Mouse (Mus musculus) CH12.LX (cell line): Measurements from ENCODE around the gene Ldah. TPM values are rescaled to one million over a fixed set of nuclear protein-coding genes. Genes with fewer than 3 reads are reported as not detected.
A peak's percentile ranks its signal among the peaks of the same experiment; 100 is the strongest.

Experiments
- DNase-seq: peaks from one replicate; pipeline ENCODE4 v3.0.0-alpha.2; 2013; ENCODE audit errors: extremely low read depth
- H3K27ac ChIP-seq: 2 replicates; pipeline ENCODE4 v1.5.1; 2012; ENCODE audit warnings: low read depth, mild to moderate bottlenecking, control low read depth, moderate library complexity; ENCODE audit not compliant: insufficient read depth
- H3K27me3 ChIP-seq: replicated peaks from 2 replicates; pipeline ENCODE3; 2012; ENCODE audit warnings: inconsistent platforms
- H3K36me3 ChIP-seq, 2 experiments: replicated peaks in 1 of 2; 2 replicates each; pipeline versions ENCODE3 to v1.6.1; 2012; ENCODE audit warnings: inconsistent platforms in 1 of 2, low read length in 1 of 2, mild to moderate bottlenecking in 1 of 2, mixed read lengths in 1 of 2, moderate library complexity in 1 of 2; ENCODE audit not compliant: control insufficient read depth in 1 of 2, insufficient read depth in 1 of 2
- H3K4me1 ChIP-seq, 2 experiments: 2 replicates each; pipeline ENCODE4 v1.6.1; 2012; ENCODE audit warnings: inconsistent platforms in 1 of 2, moderate library complexity in 1 of 2; ENCODE audit not compliant: insufficient read depth in 2 of 2, control insufficient read depth in 1 of 2
- H3K4me2 ChIP-seq: 2 replicates; pipeline ENCODE4 v1.6.1; 2012; ENCODE audit warnings: low read depth, mild to moderate bottlenecking, control low read depth; ENCODE audit not compliant: poor library complexity, insufficient read depth, severe bottlenecking
- H3K4me3 ChIP-seq, 3 experiments: fragments of 150-350 bp in 1 of 3; sonication (generic) in 1 of 3; replicated peaks in 1 of 3; 2 replicates each; pipeline versions ENCODE3 to v1.5.1; 2011 to 2012; ENCODE audit warnings: low read depth in 2 of 3, low read length in 2 of 3, mild to moderate bottlenecking in 2 of 3, moderate library complexity in 2 of 3, control low read depth in 1 of 3, improper control_type of control experiment in 1 of 3, inconsistent platforms in 1 of 3, mixed read lengths in 1 of 3; ENCODE audit not compliant: poor library complexity in 1 of 3
- H3K79me2 ChIP-seq: replicated peaks from 2 replicates; pipeline ENCODE4 v1.6.1; 2012; ENCODE audit warnings: mild to moderate bottlenecking, moderate library complexity; ENCODE audit not compliant: control insufficient read depth, poor library complexity, insufficient read depth, severe bottlenecking; ENCODE audit errors: extremely low read depth
- H3K9ac ChIP-seq: 2 replicates; pipeline ENCODE4 v1.6.1; 2012; ENCODE audit warnings: low read depth, mild to moderate bottlenecking, control low read depth, moderate library complexity; ENCODE audit not compliant: insufficient read depth
- H3K9me3 ChIP-seq: replicated peaks from 2 replicates; pipeline ENCODE3; 2012; ENCODE audit warnings: low read length, inconsistent platforms, mixed read lengths
- CTCF ChIP-seq, 2 experiments: IDR thresholded peaks in 1 of 2; conservative IDR thresholded peaks in 1 of 2; 2 replicates each; pipeline ENCODE4 v1.5.1; 2011 to 2012; ENCODE audit warnings: low read depth in 2 of 2, low read length in 2 of 2, improper control_type of control experiment in 1 of 2, inconsistent platforms in 1 of 2, mild to moderate bottlenecking in 1 of 2, moderate library complexity in 1 of 2
- E2F4 ChIP-seq: IDR thresholded peaks from 2 replicates; pipeline ENCODE4 v1.6.1; 2011; ENCODE audit warnings: low read depth, low read length, improper control_type of control experiment; ENCODE audit not compliant: insufficient replicate concordance
- IRF4 ChIP-seq: IDR thresholded peaks from 2 replicates; pipeline ENCODE4 v1.6.1; 2014; ENCODE audit warnings: low read depth, mild to moderate bottlenecking, inconsistent platforms, low read length, improper control_type of control experiment
- MYC ChIP-seq: IDR thresholded peaks from 2 replicates; pipeline ENCODE4 v1.6.1; 2011; ENCODE audit warnings: low read depth, mild to moderate bottlenecking, improper control_type of control experiment, low read length
- RAD21 ChIP-seq: IDR thresholded peaks from 2 replicates; pipeline ENCODE4 v1.6.1; 2011; ENCODE audit warnings: low read depth, mild to moderate bottlenecking, low read length, improper control_type of control experiment, moderate library complexity
- SMC3 ChIP-seq: IDR thresholded peaks from 2 replicates; pipeline ENCODE4 v1.6.1; 2011; ENCODE audit warnings: low read depth, low read length, improper control_type of control experiment
- USF1 ChIP-seq: IDR thresholded peaks from 2 replicates; pipeline ENCODE4 v1.6.1; 2014; ENCODE audit warnings: low read depth, mild to moderate bottlenecking, inconsistent platforms, low read length, improper control_type of control experiment
- ZC3H11A ChIP-seq: IDR thresholded peaks from 2 replicates; pipeline ENCODE4 v1.6.1; 2012; ENCODE audit warnings: low read depth, mild to moderate bottlenecking, inconsistent platforms, low read length, improper control_type of control experiment
- dilution Hi-C: fragments of 300-500 bp; cut with MboI; formaldehyde crosslinking; loops from 2 replicates; pipeline ENCODE4 v1.14.3; 2020; ENCODE audit warnings: low sequenced_read_pairs; ENCODE audit not compliant: extremely low pct_unique_long_range_greater_than_20kb, extremely low pct_ligation_motif_present
- in situ Hi-C: fragments of 300-500 bp; cut with MboI; formaldehyde crosslinking; loops from 3 replicates; pipeline ENCODE4 v1.14.3; 2019; ENCODE audit warnings: low sequenced_read_pairs, low pct_ligation_motif_present, low pct_unique_long_range_greater_than_20kb, mixed read lengths
- polyA plus RNA-seq: library from polyadenylated mRNA; unstranded; fragments of >175 nt; gene quantifications from 2 replicates; pipeline ENCODE4 v1.2.1, GENCODE M21; 2012; ENCODE audit warnings: low read depth; ENCODE audit not compliant: insufficient read length
- total RNA-seq, 2 experiments: library from RNA; depleted of rRNA; stranded (reverse); fragments of 300-350 nt in 1 of 2; fragments of >200 nt in 1 of 2; gene quantifications; 2 replicates each; pipeline ENCODE4 v1.2.3; 2012 to 2014

Gene Ldah
- total and polyA plus RNA-seq, 3 experiments: 18.2 to 41.5 (median 34.5) TPM

GRCm38 (mm10) chr12:8313773-8314172 lies 105.9 kb downstream of the Ldah start:
- dilution Hi-C loops (no loop called here), in situ Hi-C loops (loop anchor here (25.0 kb wide), 1 partner anchor 699 kb away; no protein-coding TSS in a partner anchor)
- H3K4me1 ChIP-seq: peaks cover 11 to 19% of the 10 kb centered on the region in 2 experiments
- TF ChIP-seq CTCF (conservative IDR thresholded peaks at IDR 0.05 in 1 of 2, IDR thresholded peaks at IDR 0.05 in 1 of 2; ENCODE audit: low read depth in 2 of 2, low read length in 2 of 2): no peak
- peaks cover 9% of the 10 kb centered on the region for H3K27me3 ChIP-seq
- H3K9me3 ChIP-seq: no peaks in the 10 kb centered on the region
- H3K9ac ChIP-seq: peak overlapping the region; percentile 67
- no peak for DNase-seq
- peak overlapping the region; percentile 89 for H3K4me2 ChIP-seq
- peak overlapping the region; percentile 72 to 80 (median 78) for H3K4me3 ChIP-seq
- peaks cover 15 to 41% of the 10 kb centered on the region in 2 experiments for H3K36me3 ChIP-seq
- H3K27ac ChIP-seq: no peak overlapping the region
- no peaks in the 10 kb centered on the region for H3K79me2 ChIP-seq

- TF ChIP-seq CTCF (conservative IDR thresholded peaks at IDR 0.05 in 1 of 2, IDR thresholded peaks at IDR 0.05 in 1 of 2; ENCODE audit: low read depth in 2 of 2, low read length in 2 of 2): peak in 1 of 2 experiments; percentile 33; a peak in 2 of 4 replicates
- no peak for TF ChIP-seq E2F4
- Histone ChIP-seq H3K79me2 (no peaks in the 10 kb centered on the region), H3K4me3 (no peak overlapping the region), H3K27me3 (no peaks in the 10 kb centered on the region), H3K9me3 (no peaks in the 10 kb centered on the region), H3K36me3 (peaks cover 33 to 67% of the 10 kb centered on the region in 2 experiments), H3K27ac (no peak overlapping the region), H3K4me1 (peaks cover 11 to 19% of the 10 kb centered on the region in 2 experiments), H3K9ac (no peak overlapping the region), H3K4me2 (no peak overlapping the region)
- dilution Hi-C loops (no loop called here), in situ Hi-C loops (loop anchor here (25.0 kb wide), 1 partner anchor 696 kb away; no protein-coding TSS in a partner anchor)
- no peak for DNase-seq
Observed at GRCm38 (mm10) chr12:8316541-8316940, 108.6 kb downstream of the Ldah start.

- dilution Hi-C loops (no loop called here), in situ Hi-C loops (loop anchor here (5.0 to 25.0 kb wide), 2 partner anchors 182 to 692 kb away; partner anchors contain the start of gene Rhob)
- H3K4me3 ChIP-seq: no peak overlapping the region
- no peaks in the 10 kb centered on the region for H3K27me3 ChIP-seq
- H3K4me1 ChIP-seq: no peaks in the 10 kb centered on the region
- H3K9me3 ChIP-seq: no peaks in the 10 kb centered on the region
- TF ChIP-seq USF1 (no peak), CTCF (conservative IDR thresholded peaks at IDR 0.05 in 1 of 2, IDR thresholded peaks at IDR 0.05 in 1 of 2; ENCODE audit: low read depth in 2 of 2, low read length in 2 of 2) (peak; percentile 28 to 88; a peak in 3 of 4 replicates), SMC3 (peak; percentile 90), MYC (no peak), ZC3H11A (peak; percentile 56), RAD21 (peak; percentile 86), IRF4 (0 out of 2 replicates have a peak, but pooled peaks have one; percentile 32)
- TF ChIP-seq, all 38 proteins: peak for 5
- peaks cover 47 to 96% of the 10 kb centered on the region in 2 experiments for H3K36me3 ChIP-seq
- no peak overlapping the region for H3K9ac ChIP-seq
- no peak overlapping the region for H3K27ac ChIP-seq
- H3K4me2 ChIP-seq: no peak overlapping the region
- no peaks in the 10 kb centered on the region for H3K79me2 ChIP-seq
- DNase-seq: peak; percentile 60
Observed at GRCm38 (mm10) chr12:8320084-8320713, 112.3 kb downstream of the Ldah start.
